Mouse (Mus musculus) MEL (cell line): ENCODE data around the gene Insm1. TPM values are rescaled to one million over a fixed set of nuclear protein-coding genes. Genes with fewer than 3 reads are reported as not detected.

Experiments
- DNase-seq: peaks from one replicate; pipeline ENCODE4 v3.0.0; 2011; ENCODE audit warnings: low read depth, low spot score
- H3K27ac ChIP-seq: 2 replicates; pipeline ENCODE4 v1.5.1; 2012; ENCODE audit warnings: low read depth, mild to moderate bottlenecking, control low read depth, low read length, moderate library complexity; ENCODE audit not compliant: control insufficient read depth
- H3K27me3 ChIP-seq, 2 experiments: fragments of 150-350 bp in 1 of 2; sonication (generic) in 1 of 2; 2 replicates each; pipeline ENCODE4 v1.6.1; 2012; ENCODE audit warnings: low read length in 2 of 2, mild to moderate bottlenecking in 2 of 2, improper control_type of control experiment in 1 of 2, moderate library complexity in 1 of 2; ENCODE audit not compliant: insufficient read depth in 2 of 2, control insufficient read depth in 1 of 2
- H3K36me3 ChIP-seq, 2 experiments: 2 replicates each; pipeline ENCODE4 v1.6.1; 2012 to 2014; ENCODE audit warnings: low read length in 2 of 2, improper control_type of control experiment in 1 of 2, inconsistent platforms in 1 of 2, mild to moderate bottlenecking in 1 of 2; ENCODE audit not compliant: insufficient read depth in 2 of 2, control insufficient read depth in 1 of 2
- H3K4me1 ChIP-seq, 2 experiments: fragments of 150-350 bp in 1 of 2; sonication (generic) in 1 of 2; 2 replicates each; pipeline ENCODE4 v1.6.1; 2012; ENCODE audit warnings: low read length in 2 of 2, improper control_type of control experiment in 1 of 2, mild to moderate bottlenecking in 1 of 2; ENCODE audit not compliant: insufficient read depth in 2 of 2, control insufficient read depth in 1 of 2
- H3K4me3 ChIP-seq, 2 experiments: fragments of 150-350 bp in 1 of 2; sonication (generic) in 1 of 2; 2 replicates each; pipeline ENCODE4 v1.5.1; 2012; ENCODE audit warnings: low read depth in 2 of 2, low read length in 2 of 2, mild to moderate bottlenecking in 2 of 2, moderate library complexity in 2 of 2, control low read depth in 1 of 2, improper control_type of control experiment in 1 of 2; ENCODE audit not compliant: control insufficient read depth in 1 of 2, insufficient read depth in 1 of 2
- H3K79me2 ChIP-seq: 2 replicates; pipeline ENCODE4 v1.6.1; 2012; ENCODE audit warnings: mild to moderate bottlenecking, low read length, moderate library complexity; ENCODE audit not compliant: control insufficient read depth, poor library complexity, insufficient read depth
- H3K9ac ChIP-seq: 2 replicates; pipeline ENCODE4 v1.6.1; 2012; ENCODE audit warnings: low read depth, mild to moderate bottlenecking, control low read depth, low read length, moderate library complexity; ENCODE audit not compliant: control insufficient read depth, poor library complexity, severe bottlenecking
- H3K9me3 ChIP-seq: fragments of 150-350 bp; sonication (generic); replicated peaks from 2 replicates; pipeline ENCODE4 v1.6.1; 2012; ENCODE audit warnings: mild to moderate bottlenecking, low read length, improper control_type of control experiment, moderate library complexity; ENCODE audit not compliant: insufficient read depth
- BHLHE40 ChIP-seq: IDR thresholded peaks from 2 replicates; pipeline ENCODE4 v1.6.1; 2012; ENCODE audit warnings: low read depth, mild to moderate bottlenecking, inconsistent platforms, low read length, improper control_type of control experiment, borderline replicate concordance
- CHD1 ChIP-seq: IDR thresholded peaks from 2 replicates; pipeline ENCODE4 v1.6.1; 2012; ENCODE audit warnings: low read depth, mild to moderate bottlenecking, inconsistent platforms, low read length, improper control_type of control experiment
- ETS1 ChIP-seq: IDR thresholded peaks from 2 replicates; pipeline ENCODE4 v1.6.1; 2012; ENCODE audit warnings: low read depth, mild to moderate bottlenecking, inconsistent platforms, low read length, improper control_type of control experiment, moderate library complexity
- GATA1 ChIP-seq: IDR thresholded peaks from 2 replicates; pipeline ENCODE4 v1.6.1; 2011; ENCODE audit warnings: low read depth, low read length, improper control_type of control experiment
- MAX ChIP-seq: IDR thresholded peaks from 2 replicates; pipeline ENCODE4 v1.6.1; 2011; ENCODE audit warnings: low read length, improper control_type of control experiment
- MAZ ChIP-seq: IDR thresholded peaks from 2 replicates; pipeline ENCODE4 v1.6.1; 2012; ENCODE audit warnings: low read depth, mild to moderate bottlenecking, inconsistent platforms, low read length, improper control_type of control experiment
- MYB ChIP-seq: IDR thresholded peaks from 2 replicates; pipeline ENCODE4 v1.6.1; 2011; ENCODE audit warnings: mild to moderate bottlenecking, low read depth, low read length, improper control_type of control experiment
- MYC ChIP-seq: IDR thresholded peaks from 2 replicates; pipeline ENCODE4 v1.6.1; 2011; ENCODE audit warnings: low read depth, mild to moderate bottlenecking, low read length, improper control_type of control experiment, moderate library complexity
- NRF1 ChIP-seq: IDR thresholded peaks from 2 replicates; pipeline ENCODE4 v1.6.1; 2014; ENCODE audit warnings: low read depth, mild to moderate bottlenecking, inconsistent platforms, low read length, improper control_type of control experiment, moderate library complexity; ENCODE audit not compliant: poor library complexity, insufficient read depth, severe bottlenecking
- POLR2AphosphoS2 ChIP-seq: IDR thresholded peaks from 2 replicates; pipeline ENCODE4 v1.6.1; 2011; ENCODE audit warnings: low read length, improper control_type of control experiment
- POLR2AphosphoS5 ChIP-seq: IDR thresholded peaks from 2 replicates; pipeline ENCODE4 v1.6.1; 2012; ENCODE audit warnings: low read depth, borderline replicate concordance, mild to moderate bottlenecking, inconsistent platforms, low read length, moderate library complexity, mixed read lengths
- SIN3A ChIP-seq: IDR thresholded peaks from 2 replicates; pipeline ENCODE4 v1.6.1; 2012; ENCODE audit warnings: low read length, improper control_type of control experiment, inconsistent platforms
- SMC3 ChIP-seq: IDR thresholded peaks from 2 replicates; pipeline ENCODE4 v1.6.1; 2011; ENCODE audit warnings: low read depth, low read length, improper control_type of control experiment
- UBTF ChIP-seq: IDR thresholded peaks from 2 replicates; pipeline ENCODE4 v1.6.1; 2012; ENCODE audit warnings: low read depth, mild to moderate bottlenecking, inconsistent platforms, low read length, improper control_type of control experiment, moderate library complexity, borderline replicate concordance; ENCODE audit not compliant: insufficient read depth
- ZC3H11A ChIP-seq: IDR thresholded peaks from 2 replicates; pipeline ENCODE4 v1.6.1; 2012; ENCODE audit warnings: low read depth, mild to moderate bottlenecking, inconsistent platforms, low read length, improper control_type of control experiment
- ZKSCAN1 ChIP-seq: IDR thresholded peaks from 2 replicates; pipeline ENCODE4 v1.6.1; 2012; ENCODE audit warnings: low read depth, mild to moderate bottlenecking, inconsistent platforms, low read length, improper control_type of control experiment, moderate library complexity
- ZMIZ1 ChIP-seq: IDR thresholded peaks from 2 replicates; pipeline ENCODE4 v1.6.1; 2012; ENCODE audit warnings: low read depth, mild to moderate bottlenecking, inconsistent platforms, low read length, improper control_type of control experiment, moderate library complexity
- ZNF384 ChIP-seq: IDR thresholded peaks from 2 replicates; pipeline ENCODE4 v1.6.1; 2012; ENCODE audit warnings: low read depth, mild to moderate bottlenecking, inconsistent platforms, low read length, improper control_type of control experiment
- polyA plus RNA-seq, 2 experiments: library from polyadenylated mRNA; stranded (reverse) in 1 of 2; unstranded in 1 of 2; fragments of >175 nt in 1 of 2; fragments of >200 nt in 1 of 2; gene quantifications; 2 replicates each; pipeline versions ENCODE4 v1.2.1 to v1.2.4; 2012; ENCODE audit warnings: low replicate concordance in 2 of 2, low read depth in 1 of 2; ENCODE audit not compliant: insufficient read length in 2 of 2, insufficient read depth in 1 of 2, missing spikeins in 1 of 2
- total RNA-seq: library from RNA; depleted of rRNA; stranded (reverse); fragments of 300-350 nt; gene quantifications from 2 replicates; pipeline ENCODE4 v1.2.3, GENCODE M21; 2012; rRNA removed

The Insm1 gene
- total RNA-seq = not detected in 2 replicates
- polyA plus RNA-seq = not detected

DNA sequence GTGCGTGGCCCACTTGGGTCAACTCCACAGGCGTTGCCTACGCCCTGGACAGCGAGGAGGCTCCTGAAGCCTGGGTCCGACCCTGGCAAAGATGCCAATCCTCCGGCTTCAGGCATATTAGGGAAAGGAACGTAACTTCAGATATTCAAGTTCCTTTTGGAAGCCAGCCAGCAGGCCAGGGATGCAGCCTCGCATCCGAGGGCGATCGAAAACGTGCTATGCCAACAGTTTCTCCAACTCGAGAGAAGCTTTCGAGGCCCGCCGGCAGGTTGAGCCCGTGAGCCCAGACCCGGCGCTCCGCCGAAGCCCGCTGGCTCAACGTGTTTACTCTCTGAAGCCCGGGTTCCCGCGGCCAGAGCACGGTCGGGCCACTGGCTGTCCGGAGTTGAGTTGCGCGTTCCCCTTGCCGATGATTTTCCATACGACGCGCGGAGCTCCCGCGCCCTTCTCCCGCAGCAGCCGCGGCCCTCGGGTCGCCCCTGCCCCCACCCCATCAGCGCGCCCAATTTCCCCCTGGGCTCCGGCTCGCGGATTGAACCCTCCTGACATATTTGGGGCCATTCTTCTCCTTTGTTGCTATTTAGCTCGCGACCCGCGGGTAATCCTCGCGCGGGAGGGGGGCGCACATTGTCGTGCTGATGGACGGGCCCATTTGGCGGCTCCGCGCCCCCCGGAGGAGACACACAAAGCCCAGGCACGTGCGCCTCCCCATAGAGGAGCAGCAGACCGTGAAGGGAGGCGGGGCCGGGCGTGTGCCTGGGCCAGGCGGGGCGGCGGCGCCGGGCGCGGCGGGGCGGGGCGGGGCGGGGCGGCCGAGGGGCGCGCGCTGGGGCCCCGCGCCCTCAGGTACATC lies at the start of gene Insm1:
Insm1 (plus strand) TSS at position 846 of the 853 bp plus-strand sequence.
- Histone ChIP-seq H3K4me1 (peaks cover 0 to 3% of the 10 kb centered on the region in 2 experiments; a peak in 2 of 4 replicates), H3K9me3 (no peaks in the 10 kb centered on the region), H3K27me3 (no peaks in the 10 kb centered on the region), H3K79me2 (no peaks in the 10 kb centered on the region), H3K4me3 (no peak within 1 kb of the TSS), H3K36me3 (peaks cover 0 to 2% of the 10 kb centered on the region in 2 experiments; a peak in 1 of 4 replicates), H3K27ac (no peak within 1 kb of the TSS), H3K9ac (no peak within 1 kb of the TSS)
- TF ChIP-seq ZNF384 = no peak
- no peak for TF ChIP-seq ETS1
- no peak for TF ChIP-seq POLR2AphosphoS2
- TF ChIP-seq SIN3A = no peak
- no peak for TF ChIP-seq NRF1
- no peak for DNase-seq

DNA sequence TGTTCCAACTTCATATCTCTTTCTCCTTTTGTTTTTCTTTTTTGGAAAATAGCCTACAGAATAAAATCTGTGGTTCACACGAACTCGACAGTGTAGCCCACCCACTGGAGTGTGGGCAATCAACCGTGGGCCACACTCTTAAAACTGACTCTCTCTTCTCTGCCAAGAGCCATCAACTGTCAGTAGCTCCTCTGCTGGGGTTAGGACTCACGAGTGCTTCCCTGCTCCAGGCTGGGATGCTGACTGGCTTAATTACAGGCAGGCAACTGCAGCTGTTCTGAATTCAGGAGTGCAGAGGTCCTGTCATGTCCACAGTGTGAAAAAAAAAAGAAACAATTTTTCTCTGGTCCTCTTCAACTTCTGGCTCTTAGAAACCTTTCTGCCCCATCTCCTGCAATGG lies 49.6 kb upstream of the Insm1 start:
- no peaks in the 10 kb centered on the region for H3K27me3 ChIP-seq
- no peaks in the 10 kb centered on the region for H3K4me1 ChIP-seq
- H3K9ac ChIP-seq = no peak overlapping the region
- H3K36me3 ChIP-seq = no peaks in the 10 kb centered on the region
- no peaks in the 10 kb centered on the region for H3K9me3 ChIP-seq
- H3K4me3 ChIP-seq = no peak overlapping the region
- H3K27ac ChIP-seq = no peak overlapping the region
- TF ChIP-seq MAZ (no peak), UBTF (no peak)
- no peaks in the 10 kb centered on the region for H3K79me2 ChIP-seq
- DNase-seq = no peak

DNA sequence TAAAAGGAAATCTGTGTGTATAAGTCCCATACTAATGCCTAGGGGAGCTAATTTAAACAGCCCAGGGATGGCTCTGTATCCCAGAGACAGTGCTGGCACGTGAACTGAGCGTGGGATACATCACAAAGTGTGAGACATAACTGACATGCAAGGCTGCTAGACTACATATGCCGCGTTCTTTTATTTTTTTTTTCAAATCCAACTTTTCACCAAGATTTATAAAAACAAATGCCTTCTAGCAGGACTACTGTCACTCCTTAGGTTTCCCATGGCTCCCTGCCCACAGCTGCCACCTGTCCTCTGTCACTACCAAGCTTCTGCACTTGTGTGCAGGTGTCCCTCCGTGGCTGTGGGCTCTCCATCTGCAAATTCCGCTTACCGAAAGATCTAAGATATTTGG lies 47.5 kb upstream of the Insm1 start:
- H3K4me3 ChIP-seq = no peak overlapping the region
- no peaks in the 10 kb centered on the region for H3K9me3 ChIP-seq
- no peaks in the 10 kb centered on the region for H3K4me1 ChIP-seq
- TF ChIP-seq ZNF384 = no peak
- TF ChIP-seq ZKSCAN1 = no peak
- no peak for TF ChIP-seq GATA1
- TF ChIP-seq MYB = no peak
- no peak for TF ChIP-seq UBTF
- no peak for TF ChIP-seq ETS1
- no peak for TF ChIP-seq MAZ
- TF ChIP-seq SMC3 = no peak
- no peak for TF ChIP-seq BHLHE40
- TF ChIP-seq POLR2AphosphoS5 = no peak
- no peak for TF ChIP-seq ZMIZ1
- TF ChIP-seq MAX = no peak
- no peak for TF ChIP-seq ZC3H11A
- no peak for TF ChIP-seq MYC
- TF ChIP-seq CHD1 = no peak
- no peak overlapping the region for H3K9ac ChIP-seq
- no peaks in the 10 kb centered on the region for H3K36me3 ChIP-seq
- no peaks in the 10 kb centered on the region for H3K79me2 ChIP-seq
- no peak overlapping the region for H3K27ac ChIP-seq
- DNase-seq = no peak
- H3K27me3 ChIP-seq = no peaks in the 10 kb centered on the region
